Mouse (Mus musculus) erythroblast, embryonic 14.5 days (primary cell): ENCODE measurements at regions not wholly inside any gene's neighbourhood (a gene's known extent, or its start where the extent isn't known, plus 50 kb on each side); places are given as distances from the start of the nearest gene placed in this dataset.

Experiments used
- GATA1 ChIP-seq: IDR thresholded peaks from 2 replicates; pipeline ENCODE4 v1.6.1; 2012; ENCODE audit warnings: low read length, inconsistent platforms, mixed read lengths
- TAL1 ChIP-seq: IDR thresholded peaks from 3 replicates; pipeline ENCODE4 v1.6.1; 2012; ENCODE audit warnings: low read length, inconsistent platforms, mixed read lengths

GRCm38 (mm10) chr16:30892606-30893005 lies 188.6 kb downstream of the Xxylt1 start:
- TF ChIP-seq GATA1 (no peak), TAL1 (no peak)
